Mouse (Mus musculus): ENCODE data around the gene Cdca7l.

DNA sequence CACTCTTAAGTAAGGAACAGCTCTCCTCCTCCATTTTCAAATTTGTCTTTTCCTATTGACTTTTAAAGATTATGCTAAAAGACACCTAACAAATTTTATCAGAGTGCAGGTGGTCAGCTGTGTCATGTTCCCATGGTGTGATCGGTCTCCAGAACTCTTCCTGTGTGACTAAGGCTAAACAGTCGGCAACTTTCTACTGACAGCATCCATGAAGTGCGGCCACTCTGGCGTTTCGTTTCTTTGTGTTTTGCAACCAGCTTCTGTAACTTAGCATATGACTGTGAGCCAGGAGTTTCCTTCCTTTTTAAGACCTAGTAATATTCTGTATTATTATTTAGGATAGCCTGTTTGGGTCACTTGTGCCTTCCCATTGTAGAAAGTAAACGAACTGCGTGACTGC, 56.8 kb downstream of the Cdca7l start:
- TF ChIP-seq CTCF (IDR thresholded peaks at IDR 0.05; ENCODE audit: control insufficient read depth, insufficient read depth, insufficient read length), result no peak
- TF ChIP-seq MAX (IDR thresholded peaks at IDR 0.05), result no peak
- no peak for TF ChIP-seq USF1 (IDR thresholded peaks at IDR 0.05; ENCODE audit: low read depth)

Data from C2C12 (cell line).